ENCODE assay signal across 8 mouse cellular contexts in the genomic region with DNA sequence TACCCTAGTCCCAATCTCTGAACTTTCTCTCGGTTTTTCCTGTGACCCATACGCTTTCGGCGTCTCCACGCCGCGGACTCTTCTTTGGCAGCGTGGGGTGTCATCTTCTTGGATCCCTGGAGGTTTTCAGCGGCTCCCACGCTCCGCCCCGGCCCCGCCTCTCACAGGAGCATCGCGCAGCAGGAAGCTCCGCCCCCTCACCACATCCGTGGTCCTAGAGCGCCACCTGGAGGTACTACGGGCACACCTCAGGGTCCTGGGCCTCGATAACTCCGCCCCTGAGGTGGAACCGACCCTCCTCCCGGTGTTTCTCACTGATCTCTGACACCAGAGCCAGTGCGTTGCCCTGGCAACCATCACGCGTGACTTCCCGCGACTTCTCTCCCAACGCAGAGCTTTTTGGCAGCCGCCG. TPM values are rescaled to one million over a fixed set of nuclear protein-coding genes. Genes with fewer than 3 reads are reported as not detected.
DNase-seq lines count a peak whose midpoint lies in the region; ATAC-seq lines count a peak whose summit lies in the region.

No protein-coding gene starts in this region.

- H3K36me3 ChIP-seq in hindbrain, embryonic 11.5 days (ENCODE audit: control insufficient read depth, insufficient read depth, low read length), result no peaks in the 10 kb centered on the region

- under 1% methylated on average over 31 of the region's 31 CpGs for WGBS in hindbrain, embryonic 11.5 days

- H3K27ac ChIP-seq in hindbrain, embryonic 11.5 days (ENCODE audit: low read depth, low read length), result no peak overlapping the region

- peak overlapping the region; percentile 58 for H3K4me2 ChIP-seq in hindbrain, embryonic 11.5 days (replicated peaks; ENCODE audit: low read depth, low read length)

- no peaks in the 10 kb centered on the region for H3K9me3 ChIP-seq in hindbrain, embryonic 11.5 days (ENCODE audit: control insufficient read depth, low read length)

- peak overlapping the region; percentile 40; the same call in 1 of the 2 replicates for H3K9ac ChIP-seq in hindbrain, embryonic 11.5 days (ENCODE audit: low read depth, low read length)

- peaks cover 15% of the 10 kb centered on the region for H3K4me1 ChIP-seq in hindbrain, embryonic 11.5 days (replicated peaks; ENCODE audit: control insufficient read depth, insufficient read depth, low read length)

- H3K4me3 ChIP-seq in hindbrain, embryonic 11.5 days (ENCODE audit: low read depth, low read length), result peak overlapping the region; percentile 36

- no peaks in the 10 kb centered on the region for H3K27me3 ChIP-seq in hindbrain, embryonic 11.5 days (ENCODE audit: control insufficient read depth, insufficient read depth, low read length)

- DNase-seq in MEL-GATA-1-ER (ENCODE audit: extremely low read depth, low read depth), result peak; percentile 64
- DNase-seq in cerebellum, adult 8-10 months, result peak; percentile 97
- peak; percentile 99 for DNase-seq in hindbrain, embryonic 11.5 days (ENCODE audit: low spot score)
- peak; percentile 98 to 99 for DNase-seq in layer of hippocampus, postnatal 10 days (ENCODE audit: low spot score in 2 of 2)
- peak; percentile 95 for DNase-seq in lung, postnatal 10 days
- DNase-seq in ovary, postnatal 36 days (ENCODE audit: low spot score), result peak; percentile 95
- DNase-seq in thymus, postnatal 25 days, result peak; percentile 96

- ATAC-seq in frontal cortex, adult (ENCODE audit: low TSS enrichment), result peak; percentile 76
- ATAC-seq in hindbrain, embryonic 11.5 days (ENCODE audit: low FRiP score), result peak; percentile 84

RNA-seq across cellular contexts. Expression of a gene that starts 12.2 kb away (rescaled TPM):
- 49.6 and 62.8 TPM in 2 replicates for polyA plus RNA-seq in hindbrain, embryonic 11.5 days (2014; fragmentation: Nextera tagmentation; extraction: Ambion mirVana)
- total RNA-seq in layer of hippocampus, postnatal 10 days (2021), result 1 to 10 TPM; 4.2 to 5.6 TPM

RNA-seq across cellular contexts. Expression of a gene that starts 32.1 kb away (rescaled TPM):
- 27.9 and 35.2 TPM in 2 replicates for polyA plus RNA-seq in hindbrain, embryonic 11.5 days (2014; fragmentation: Nextera tagmentation; extraction: Ambion mirVana)
- total RNA-seq in layer of hippocampus, postnatal 10 days (2021), result 100 to 1,000 TPM; 183 to 193 TPM

RNA-seq across cellular contexts. Expression of a gene that starts 54.4 kb away (rescaled TPM):
- 95.5 and 98.2 TPM in 2 replicates for polyA plus RNA-seq in hindbrain, embryonic 11.5 days (2014; fragmentation: Nextera tagmentation; extraction: Ambion mirVana)
- total RNA-seq in layer of hippocampus, postnatal 10 days (2021), result 10 to 100 TPM; 53.4 to 59.6 TPM
